Mouse (Mus musculus) erythroblast, embryonic 14.5 days (primary cell): ENCODE measurements around the gene Dock4.

Experiments used
- GATA1 ChIP-seq: IDR thresholded peaks from 2 replicates; pipeline ENCODE4 v1.6.1; 2012; ENCODE audit warnings: low read length, inconsistent platforms, mixed read lengths
- TAL1 ChIP-seq: IDR thresholded peaks from 3 replicates; pipeline ENCODE4 v1.6.1; 2012; ENCODE audit warnings: low read length, inconsistent platforms, mixed read lengths

DNA sequence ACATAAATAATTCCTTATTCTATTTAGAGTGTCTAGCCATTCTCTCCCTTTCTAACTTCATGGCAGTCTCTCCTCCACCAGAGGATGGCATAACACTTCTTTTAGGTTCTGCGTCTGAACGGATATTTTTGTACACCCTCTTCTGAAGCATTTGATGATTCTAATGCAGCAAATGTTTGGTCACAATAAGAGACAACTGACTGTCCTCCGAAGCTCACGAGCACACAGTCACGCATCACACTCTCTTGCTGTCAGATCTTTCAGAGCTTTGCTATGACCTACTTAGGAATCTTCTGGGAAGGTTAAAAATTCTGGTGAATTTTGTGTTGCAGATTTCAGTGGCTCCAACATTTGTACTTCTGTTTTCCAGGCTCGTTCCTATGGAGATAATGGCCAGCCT is 149.7 kb downstream of the Dock4 start:
- TF ChIP-seq GATA1, result no peak
- no peak for TF ChIP-seq TAL1
